Mouse (Mus musculus): Measurements from ENCODE around the gene Krt7.
A peak's percentile ranks its signal among the peaks of the same experiment; 100 is the strongest.

Krt7 gene

DNA sequence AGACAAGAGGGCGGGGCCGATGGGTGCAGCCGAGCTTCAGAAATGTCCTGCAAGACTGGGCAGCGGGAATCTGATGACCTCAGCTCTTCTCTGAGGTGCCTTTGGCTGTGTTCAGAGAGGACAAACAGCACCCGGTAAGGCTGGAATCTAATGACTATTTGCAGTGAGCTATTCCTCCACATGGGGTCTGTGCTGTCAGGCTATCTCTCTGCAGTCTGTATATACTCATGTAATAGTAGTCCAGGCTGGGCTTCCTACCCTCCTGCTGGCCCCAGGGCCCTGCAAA lies 34.1 kb upstream of the Krt7 start:
- no peak for DNase-seq (ENCODE audit: low spot score in 2 of 2)

DNA sequence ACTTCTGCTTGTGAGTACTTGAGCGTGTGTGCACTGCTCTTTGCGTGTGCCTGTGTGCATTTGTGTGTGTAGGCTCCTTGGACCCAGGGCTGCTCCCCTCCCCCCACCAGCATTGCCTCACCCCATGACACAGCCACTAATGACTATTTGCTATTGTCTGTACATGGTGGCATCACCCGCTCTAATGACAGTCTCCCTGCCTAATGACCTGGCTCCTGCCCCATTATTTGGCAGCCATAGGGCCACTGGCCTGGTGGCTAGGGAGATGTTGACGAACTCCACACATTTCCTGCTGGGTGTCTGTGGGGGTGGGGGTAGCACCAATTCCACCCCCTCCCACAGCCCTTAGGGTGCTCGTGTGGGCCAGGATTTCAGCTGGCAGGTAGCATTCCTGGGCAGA lies 32.2 kb upstream of the Krt7 start:
- no peak for DNase-seq (ENCODE audit: low spot score in 2 of 2)

DNA sequence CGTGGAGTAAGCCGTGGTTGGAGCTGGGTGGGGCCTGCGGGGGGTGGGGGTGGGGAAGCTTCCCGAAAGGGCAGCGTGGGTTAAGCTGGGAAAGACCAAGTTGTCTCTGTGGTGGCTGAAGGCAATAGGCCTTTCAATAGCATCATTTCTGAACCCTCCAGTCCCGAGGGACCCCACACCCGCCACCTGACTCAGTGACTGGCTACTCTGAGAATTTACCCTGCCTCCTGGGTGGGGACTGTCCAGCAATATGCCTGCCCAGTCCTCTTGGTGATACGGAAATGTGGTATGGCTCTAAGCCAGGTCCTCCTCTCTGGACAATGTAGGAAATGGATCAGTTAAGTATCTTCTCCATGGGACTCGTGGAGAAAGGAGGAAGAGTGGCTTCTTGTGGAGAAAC lies 29.1 kb upstream of the Krt7 start:
- no peak for DNase-seq (ENCODE audit: low spot score in 2 of 2)

DNA sequence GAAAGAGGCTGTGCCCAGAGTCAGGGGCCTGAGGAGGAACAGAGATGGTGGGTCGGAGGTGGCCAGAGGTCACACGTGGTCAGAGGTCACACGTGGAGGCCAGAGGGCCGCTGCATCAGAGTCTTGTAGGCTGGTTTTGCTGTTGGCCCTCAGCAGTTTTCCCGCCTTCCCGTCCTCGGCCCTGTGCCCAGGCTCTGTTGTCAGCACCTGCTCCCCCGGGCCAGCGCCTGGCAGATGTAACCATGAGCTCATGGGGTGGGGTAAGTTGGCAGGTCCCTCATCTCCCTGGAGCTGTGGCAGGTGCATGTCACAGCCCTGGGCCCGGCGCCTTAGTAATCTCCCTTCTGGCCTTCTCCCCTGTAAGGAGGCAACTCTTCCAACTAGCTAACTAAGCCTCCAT lies 28.0 kb upstream of the Krt7 start:
- DNase-seq (ENCODE audit: low spot score in 2 of 2) = no peak

DNA sequence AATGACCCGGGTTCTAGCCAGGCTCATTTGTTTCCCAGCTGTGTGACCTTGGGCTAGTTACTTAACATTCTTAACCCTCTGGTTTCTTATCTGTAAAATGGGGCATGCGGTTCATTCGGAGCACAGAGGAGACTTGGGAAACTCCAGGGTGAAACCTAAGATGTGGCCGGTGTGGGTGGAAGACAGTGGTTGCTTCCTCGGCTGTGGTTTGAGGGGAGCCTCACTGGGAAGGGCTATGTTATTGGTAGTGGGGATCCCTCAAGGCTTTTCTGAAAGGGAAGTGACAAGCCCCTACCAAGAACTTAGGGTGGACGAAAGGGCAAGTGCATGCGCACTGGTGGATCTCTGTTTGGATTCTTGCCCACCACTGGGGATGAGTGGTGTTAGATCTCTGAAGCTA lies 26.2 kb upstream of the Krt7 start:
- DNase-seq (ENCODE audit: low spot score in 2 of 2) = no peak

DNA sequence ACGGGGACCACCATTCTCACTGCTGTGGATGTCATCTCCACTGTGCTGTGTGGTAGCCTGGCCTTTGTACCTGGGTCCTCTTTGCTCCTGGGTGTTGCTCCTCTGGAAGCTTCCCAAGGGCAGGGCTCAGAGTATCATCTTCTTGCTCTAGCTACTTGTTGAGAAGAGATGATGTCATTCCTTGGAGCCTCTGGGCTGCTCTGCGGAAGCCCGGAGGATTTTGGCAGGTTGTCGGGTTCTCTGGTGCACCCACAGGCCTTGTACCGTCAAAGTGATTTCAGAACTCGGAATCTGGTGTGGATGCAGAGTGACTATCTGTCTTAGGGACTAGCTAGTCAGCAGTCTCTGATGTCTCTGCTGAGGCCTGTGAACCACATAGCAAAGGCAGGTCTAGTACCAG lies 25.8 kb upstream of the Krt7 start:
- DNase-seq (ENCODE audit: low spot score in 2 of 2) = no peak

DNA sequence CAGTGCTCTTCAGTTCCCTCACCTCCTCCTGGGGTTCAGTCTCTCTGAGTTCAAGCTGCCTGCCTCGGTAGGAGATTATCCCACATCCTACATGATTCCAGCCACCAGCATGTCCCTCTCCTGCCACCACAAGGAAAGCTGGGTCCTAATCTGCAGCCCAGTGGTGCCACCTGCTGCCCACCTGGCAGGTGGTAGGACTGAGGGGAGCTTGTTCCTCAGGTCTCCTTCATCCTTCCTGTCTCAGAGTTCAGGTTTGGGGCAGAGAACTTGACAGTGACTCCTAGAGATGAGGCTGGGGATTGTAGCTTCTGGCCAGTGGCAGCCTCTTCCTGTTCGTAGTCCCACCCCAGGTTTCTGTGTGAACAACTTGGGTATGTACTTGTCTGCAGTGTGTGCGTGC lies 23.7 kb upstream of the Krt7 start:
- DNase-seq (ENCODE audit: low spot score in 2 of 2) = no peak

DNA sequence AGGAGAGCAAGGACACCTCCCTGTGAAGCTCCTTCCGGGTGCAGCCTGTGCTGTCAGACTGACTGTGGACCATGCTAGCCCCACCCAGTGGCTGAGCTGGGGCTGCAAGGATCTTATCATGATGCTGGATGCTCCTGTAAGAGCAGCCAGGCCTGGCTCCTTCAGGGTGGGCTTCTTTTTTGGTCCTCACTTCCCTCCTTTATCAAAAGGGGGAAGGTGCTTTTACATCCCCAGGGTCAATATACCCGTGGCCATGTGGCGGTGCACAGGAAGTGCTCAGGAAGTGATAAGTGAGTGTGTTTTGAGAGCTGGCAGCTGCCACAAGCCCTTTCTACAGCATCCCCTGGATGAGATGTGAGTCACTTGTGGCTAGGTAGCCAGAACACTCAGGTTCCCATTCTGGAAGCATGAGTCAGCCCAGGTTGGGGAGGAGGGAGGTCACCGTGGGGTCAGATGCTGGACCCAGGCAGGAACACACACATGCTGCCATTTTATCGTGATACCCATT lies 22.8 kb upstream of the Krt7 start:
- no peak for DNase-seq (ENCODE audit: low spot score in 2 of 2)

DNA sequence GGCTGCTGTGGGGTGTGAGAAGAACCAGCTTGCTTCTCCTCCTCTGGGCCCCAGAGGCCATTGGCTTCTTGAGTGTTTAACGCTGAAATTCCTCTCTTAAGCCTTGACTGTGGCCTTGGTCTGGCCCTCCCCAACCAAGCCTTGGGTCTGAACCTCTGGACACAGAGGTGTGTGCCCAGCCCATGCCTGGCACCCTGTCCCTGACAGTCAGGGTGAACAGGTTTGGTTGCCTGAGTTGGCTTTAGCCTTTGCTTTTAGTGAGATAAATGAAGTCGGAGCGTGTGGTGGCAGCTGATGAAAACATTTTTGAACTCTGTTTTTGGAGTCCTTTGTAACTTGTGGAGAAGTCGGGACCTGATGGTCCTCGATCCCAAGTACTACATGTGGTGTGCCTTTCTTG lies 20.6 kb upstream of the Krt7 start:
- DNase-seq (ENCODE audit: low spot score in 2 of 2) = no peak

DNA sequence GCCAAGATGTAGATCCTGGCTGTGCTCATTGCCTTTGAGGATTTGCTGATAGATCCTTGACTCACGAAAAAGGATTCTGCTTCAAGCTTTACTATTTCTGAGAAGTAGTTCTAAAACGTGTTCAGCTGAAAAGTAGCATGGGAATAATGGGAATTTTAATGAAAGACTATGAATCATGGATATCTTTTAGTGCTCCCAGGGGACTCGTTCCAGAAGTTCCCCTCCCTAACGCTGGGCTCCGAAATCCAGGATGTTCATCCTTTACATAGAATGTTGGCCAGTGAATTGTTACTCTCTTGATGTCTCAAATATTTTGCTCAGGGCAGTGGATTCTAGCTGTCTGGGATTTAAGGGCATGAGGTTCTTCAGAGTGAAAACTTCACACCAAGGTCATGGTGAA lies 18.6 kb upstream of the Krt7 start:
- no peak for DNase-seq (ENCODE audit: low spot score in 2 of 2)

DNA sequence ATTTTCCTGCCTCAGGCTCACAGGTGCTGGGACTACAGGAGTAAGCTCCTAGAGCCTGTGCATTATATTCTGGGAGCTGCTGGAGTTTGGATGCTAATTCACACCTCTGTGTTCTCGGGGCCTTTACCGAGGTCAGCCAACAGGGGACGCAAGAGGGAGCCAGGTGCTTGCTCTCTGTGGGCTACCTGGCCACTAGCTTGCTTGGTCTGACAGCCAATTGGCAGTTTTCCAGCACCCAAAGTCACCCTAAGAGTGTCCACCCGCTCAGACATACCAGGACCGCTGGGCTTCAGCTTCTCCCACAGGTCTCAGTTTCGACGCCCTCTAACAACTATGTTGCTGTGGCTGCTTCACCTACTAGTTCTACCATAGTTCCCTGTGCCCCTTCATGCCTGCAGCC lies 15.9 kb upstream of the Krt7 start:
- DNase-seq (ENCODE audit: low spot score in 2 of 2) = no peak

DNA sequence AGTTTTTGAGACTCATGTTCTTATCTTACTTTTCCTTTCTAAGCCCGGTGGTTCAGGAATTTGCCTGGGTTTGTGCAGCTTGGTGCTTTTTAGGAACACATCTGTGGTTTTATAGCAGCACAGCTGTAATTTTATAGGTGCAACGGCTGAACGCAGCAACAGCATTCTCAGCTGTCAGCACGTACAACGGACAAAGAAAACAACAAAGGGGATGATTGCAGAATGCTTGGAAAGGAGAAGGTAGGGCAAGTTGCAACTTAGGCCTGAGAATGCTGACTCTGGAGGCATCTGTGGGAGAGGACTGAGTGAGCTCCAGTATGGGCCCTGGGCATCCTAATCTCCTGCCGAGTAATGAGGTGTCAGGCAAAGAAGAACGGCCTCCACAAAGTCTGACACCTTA lies 14.4 kb upstream of the Krt7 start:
- DNase-seq (ENCODE audit: low spot score in 2 of 2) = no peak

DNA sequence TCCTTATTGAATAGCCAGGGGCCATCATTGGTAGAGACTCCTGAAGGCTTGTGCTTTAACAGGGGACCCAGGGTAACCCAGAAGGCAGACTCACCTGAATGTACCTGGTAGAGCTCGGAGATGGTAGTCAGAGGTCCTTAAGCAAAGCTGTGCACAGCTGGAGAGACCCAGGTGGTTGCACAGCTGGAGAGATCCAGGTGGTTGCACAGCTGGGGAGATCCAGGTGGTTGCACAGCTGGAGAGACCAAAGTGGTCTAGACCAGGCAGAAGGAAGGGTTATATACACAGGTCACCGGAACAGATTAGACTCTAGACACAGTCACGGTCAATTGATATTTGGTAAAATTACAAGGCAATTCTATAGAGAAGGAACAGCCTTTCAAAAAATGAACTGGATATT lies 13.9 kb upstream of the Krt7 start:
- DNase-seq (ENCODE audit: low spot score in 2 of 2) = no peak

DNA sequence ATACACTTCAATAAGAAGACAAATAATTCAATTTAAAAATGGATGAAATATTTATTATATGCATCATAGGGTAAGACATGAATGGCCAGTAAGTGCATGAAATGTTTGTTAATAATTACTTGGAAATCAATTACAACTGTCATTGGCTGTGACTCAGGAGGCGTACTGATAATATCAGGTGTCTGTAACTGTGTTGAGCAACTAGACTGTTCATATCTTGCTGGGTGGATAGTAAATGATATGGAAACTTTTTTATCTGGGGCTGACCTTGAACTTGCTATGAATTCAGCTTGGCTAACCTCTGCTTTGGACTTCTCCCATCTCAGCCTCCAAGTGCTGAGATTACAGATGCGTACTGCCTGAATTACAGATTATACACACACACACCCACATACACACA lies 13.2 kb upstream of the Krt7 start:
- no peak for DNase-seq (ENCODE audit: low spot score in 2 of 2)

DNA sequence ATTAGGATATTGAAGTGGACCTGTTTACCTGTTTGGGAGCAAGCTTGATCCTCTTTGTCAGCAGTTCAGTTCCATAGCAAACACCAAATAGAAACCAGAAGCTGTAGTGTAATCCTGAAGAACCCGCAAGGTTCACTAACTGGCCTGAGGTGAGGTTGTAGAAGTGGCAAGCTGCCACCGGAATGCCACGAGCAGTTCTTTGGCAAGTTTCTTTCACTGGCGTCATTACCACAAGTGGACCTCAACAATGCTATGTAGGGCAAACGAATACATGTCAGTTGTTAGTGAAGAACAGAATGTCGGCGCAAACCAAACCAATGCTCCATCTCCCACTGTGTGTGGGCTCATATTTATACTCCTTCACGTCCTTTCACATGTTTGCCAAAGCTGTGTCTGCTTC lies 12.6 kb upstream of the Krt7 start:
- DNase-seq (ENCODE audit: low spot score in 2 of 2) = no peak

DNA sequence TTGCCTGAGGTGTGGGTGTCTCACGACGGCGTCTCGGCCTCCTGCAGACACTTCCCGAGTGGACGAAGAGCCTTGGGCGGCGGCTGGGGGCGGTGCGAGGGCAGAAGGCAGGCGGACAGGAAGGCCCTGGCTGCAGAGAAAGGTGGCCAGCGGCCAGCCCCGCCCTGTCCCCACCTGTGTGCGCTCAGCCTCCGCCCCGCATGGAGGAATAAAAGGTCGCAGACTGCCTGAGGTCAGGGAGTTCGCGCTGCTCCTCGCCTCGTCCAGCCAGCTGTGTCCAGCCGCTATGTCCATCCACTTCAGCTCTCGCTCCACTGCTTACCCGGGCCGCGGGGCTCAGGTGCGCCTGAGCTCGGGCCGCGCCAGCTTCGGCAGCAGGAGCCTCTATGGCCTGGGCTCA lies 1.3 kb downstream of the Krt7 start:
- DNase-seq (ENCODE audit: low spot score in 2 of 2) = no peak

DNA sequence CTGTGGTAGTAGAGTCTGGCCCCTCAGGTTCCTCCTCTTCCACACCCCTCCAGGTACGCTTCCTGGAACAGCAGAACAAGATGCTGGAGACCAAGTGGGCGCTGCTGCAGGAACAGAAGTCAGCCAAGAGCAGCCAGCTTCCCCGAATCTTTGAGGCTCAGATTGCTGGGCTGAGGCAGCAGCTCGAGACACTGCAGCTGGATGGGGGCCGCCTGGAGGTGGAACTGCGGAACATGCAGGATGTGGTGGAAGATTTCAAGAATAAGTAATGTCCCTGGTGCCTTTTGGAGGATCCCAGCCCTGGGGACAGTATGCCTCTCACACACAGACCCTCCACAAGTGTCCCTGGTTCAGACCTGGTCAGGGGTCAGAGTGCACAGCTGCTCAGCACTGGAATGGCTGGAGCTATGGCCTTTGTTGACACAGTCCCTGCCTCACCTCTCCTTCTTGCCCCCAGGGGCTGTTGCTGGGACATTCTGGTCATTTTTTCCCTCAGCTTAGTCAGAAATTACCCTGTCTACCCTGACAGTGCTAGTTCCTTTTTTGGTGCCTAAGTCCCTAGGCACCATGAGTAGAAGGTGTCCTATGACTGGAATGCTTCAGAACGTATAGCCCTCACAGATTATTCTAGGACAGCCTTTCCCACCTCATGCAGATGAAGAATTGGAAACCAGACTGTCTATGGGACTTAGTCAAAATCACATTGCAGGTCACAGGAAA lies 3.2 kb downstream of the Krt7 start:
- no peak for DNase-seq (ENCODE audit: low spot score in 2 of 2)

DNA sequence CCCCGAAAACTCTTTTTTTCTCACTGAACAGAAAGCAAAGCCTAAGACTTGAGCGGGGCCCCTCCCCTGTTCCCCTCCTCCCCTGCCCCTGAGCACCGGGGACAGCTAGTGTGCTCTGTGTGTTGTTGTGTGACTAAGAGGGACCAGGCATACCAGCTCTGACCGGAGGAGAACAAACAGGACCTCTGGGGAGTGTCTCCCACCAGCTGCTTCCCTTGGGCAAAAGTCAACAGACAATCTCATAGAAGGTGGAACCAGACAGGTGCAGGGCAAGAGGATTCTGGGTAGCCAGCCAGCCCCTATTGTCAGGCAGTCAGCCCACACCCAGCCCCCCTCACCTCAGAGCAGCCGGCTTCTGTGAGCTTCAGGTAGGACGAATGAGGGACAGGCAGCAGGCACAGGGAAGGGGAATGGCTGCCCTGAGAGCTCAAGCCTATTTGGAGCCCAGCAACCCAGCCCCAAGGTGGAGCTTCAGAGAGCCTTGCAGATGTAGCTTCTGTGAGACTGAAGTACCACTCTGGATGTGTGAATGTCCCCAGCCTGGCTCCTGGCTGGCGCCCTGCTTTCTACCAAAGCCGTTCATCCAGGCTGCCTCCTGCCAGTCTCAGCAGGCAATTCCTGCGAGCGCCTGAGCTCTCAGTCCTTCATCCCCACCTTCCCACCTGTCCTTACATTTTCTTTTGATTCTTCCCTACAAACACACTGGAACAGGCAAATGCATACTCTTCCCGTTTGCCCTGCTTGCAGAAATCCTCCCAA lies 4.1 kb downstream of the Krt7 start:
- DNase-seq (ENCODE audit: low spot score in 2 of 2) = no peak

DNA sequence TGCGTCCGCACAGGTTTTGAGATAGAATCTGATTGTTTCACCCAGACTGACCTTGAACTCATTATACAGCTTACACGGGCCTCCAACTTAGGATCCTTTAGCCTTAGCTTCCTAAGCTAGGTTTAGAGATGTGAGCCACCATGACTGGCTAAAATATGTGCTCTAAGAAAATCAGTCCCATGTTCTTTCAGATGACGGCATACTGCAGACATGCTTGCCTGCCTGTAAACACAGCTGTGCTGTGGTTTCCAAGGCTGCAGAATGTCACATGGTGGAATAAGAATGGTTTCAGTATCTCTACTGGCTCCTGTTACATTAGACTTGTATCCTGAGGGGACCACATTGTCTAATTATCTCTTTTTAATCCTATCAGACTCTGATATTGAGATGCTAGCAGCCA lies 8.1 kb downstream of the Krt7 start:
- DNase-seq (ENCODE audit: low spot score in 2 of 2) = no peak

DNA sequence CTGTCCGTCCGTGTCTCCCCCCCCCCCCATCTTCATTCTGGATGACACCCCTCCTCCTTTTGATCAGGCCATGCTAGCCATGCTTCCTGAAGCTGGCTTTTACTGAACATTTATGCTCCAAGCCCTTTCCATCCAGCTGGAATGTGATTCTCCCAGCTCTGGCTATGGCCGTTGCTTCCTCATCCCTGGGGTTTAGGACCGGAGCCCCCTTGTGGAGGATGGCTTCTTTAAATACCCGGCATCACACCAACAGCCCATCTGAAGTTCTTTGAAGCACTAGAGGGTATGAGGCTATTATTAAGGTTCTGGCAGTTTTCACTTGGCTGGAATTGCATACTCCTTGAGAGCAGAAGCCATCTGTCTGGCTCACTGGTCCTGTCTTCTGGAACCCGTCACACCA lies 10.1 kb downstream of the Krt7 start:
- no peak for DNase-seq (ENCODE audit: low spot score in 2 of 2)

DNA sequence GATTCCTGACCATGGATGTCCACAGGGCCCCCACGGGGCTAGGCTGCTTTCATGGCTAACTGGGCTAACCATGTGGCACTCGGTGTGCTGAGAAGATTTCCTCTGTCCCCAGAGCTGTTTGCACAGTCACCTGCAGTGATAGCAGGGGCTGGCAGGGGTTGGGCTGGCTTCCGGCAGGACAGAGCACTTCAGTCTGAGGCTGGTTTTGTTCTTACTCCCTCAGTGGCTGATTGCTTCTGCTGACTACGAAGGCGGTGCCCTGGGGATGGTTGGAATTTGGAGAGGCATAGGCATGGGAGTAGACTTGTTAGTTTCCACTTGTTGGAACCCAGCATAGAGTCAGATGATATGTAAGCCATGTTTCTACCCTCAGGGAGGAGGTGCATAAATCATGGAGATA lies 14.1 kb downstream of the Krt7 start:
- no peak for DNase-seq (ENCODE audit: low spot score in 2 of 2)

DNA sequence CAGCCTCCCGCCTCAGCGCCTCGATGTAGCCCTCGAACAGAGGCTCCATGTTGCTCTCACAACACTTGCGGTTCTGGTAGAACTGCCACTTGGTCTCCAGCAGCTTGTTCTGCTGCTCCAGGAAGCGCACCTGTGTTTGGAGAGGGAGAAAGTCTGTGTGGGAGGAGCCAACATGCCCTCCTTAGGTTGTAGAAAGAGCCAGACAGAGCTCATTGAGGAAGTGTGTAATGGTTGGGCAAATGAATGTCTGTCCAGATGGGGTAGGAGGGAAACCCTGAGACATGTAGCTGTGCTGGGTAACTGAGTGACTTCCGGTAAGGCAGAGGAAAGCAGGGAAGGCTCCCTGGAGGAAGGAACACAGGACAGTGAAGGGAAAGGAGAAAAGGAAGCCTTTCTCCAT lies 25.8 kb downstream of the Krt7 start:
- DNase-seq (ENCODE audit: low spot score in 2 of 2) = no peak

DNA sequence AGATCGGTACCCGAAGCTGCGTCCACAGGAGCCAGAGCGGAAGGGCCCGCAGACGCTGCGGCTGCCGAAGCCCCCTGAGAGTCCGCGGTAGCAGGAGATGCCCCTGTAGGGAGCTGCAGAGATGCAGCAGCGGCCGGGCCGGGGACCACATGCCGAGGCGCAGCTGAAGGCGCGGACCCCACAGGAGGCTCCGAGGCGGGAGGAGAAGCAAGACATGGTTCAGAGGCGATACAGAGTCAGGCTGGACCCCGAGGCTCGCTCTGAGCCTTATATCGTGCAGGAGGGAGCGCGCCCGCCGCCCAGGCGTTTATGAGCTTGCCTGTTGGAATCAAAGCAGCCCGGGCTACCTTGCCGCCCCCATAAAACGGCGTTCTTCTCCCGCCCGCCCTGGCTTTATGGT lies 27.7 kb downstream of the Krt7 start, which contains the start of gene Krt87:
Gene Krt87 (minus strand): TSS at position 250 of the 400 bp plus-strand sequence.
- DNase-seq (ENCODE audit: low spot score in 2 of 2) = no peak

DNA sequence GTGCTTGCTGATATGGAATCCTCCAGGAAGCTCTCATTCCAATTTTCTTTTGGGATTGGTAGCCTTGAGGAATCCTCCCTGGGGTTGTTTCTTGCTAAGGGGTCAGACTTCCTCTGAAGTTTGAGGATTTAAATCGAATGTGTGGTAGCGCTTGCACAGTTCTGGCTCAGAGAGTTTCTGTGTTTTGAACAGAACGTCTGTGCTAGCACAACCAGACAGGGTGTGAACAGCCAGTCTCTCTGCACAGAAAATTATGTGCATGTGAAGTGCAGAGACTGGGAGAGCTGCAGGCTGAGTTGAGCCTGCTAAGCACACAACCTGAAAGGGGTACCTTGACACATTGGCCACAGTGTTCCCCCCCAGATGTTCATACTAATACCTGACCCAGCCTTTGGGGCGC lies 30.0 kb downstream of the Krt7 start:
- DNase-seq (ENCODE audit: low spot score in 2 of 2) = peak; percentile 24 to 43

All from frontal cortex, postnatal 36 days (tissue).